Mouse (Mus musculus) neural tube, embryonic 11.5 days (tissue): Measurements from ENCODE around the gene Dtx3l. TPM values are rescaled to one million over a fixed set of nuclear protein-coding genes. Genes with fewer than 3 reads are reported as not detected.
"Not testable (repeated sequence)": the region's sequence is repeated elsewhere in the genome, so short reads cannot be mapped to it uniquely, and the experiment has no call there.

Experiments used
- ATAC-seq: fragments of 200-750 bp; cut with Nextera tagmentation; 2 replicates; pipeline ENCODE4 v1.8.0; 2017; ENCODE audit warnings: moderate number of reproducible peaks, mild to moderate bottlenecking, moderate TSS enrichment, moderate library complexity; ENCODE audit not compliant: insufficient read depth, low FRiP score, low TSS enrichment
- DNase-seq: peaks from one replicate; pipeline ENCODE4 v3.0.0-alpha.2; 2015; ENCODE audit warnings: low spot score
- H3K27ac ChIP-seq: fragments of 300-500 bp; sonication (generic); 2 replicates; pipeline ENCODE4 v1.5.1; 2014; ENCODE audit warnings: low read depth, mild to moderate bottlenecking, low read length
- H3K27me3 ChIP-seq: fragments of 300-500 bp; sonication (generic); 2 replicates; pipeline ENCODE4 v1.6.1; 2014; ENCODE audit warnings: mild to moderate bottlenecking, low read length, mixed read lengths; ENCODE audit not compliant: control insufficient read depth, insufficient read depth
- H3K36me3 ChIP-seq: fragments of 300-500 bp; sonication (generic); 2 replicates; pipeline ENCODE4 v1.6.1; 2014; ENCODE audit warnings: mild to moderate bottlenecking, low read length, moderate library complexity, mixed read lengths; ENCODE audit not compliant: control insufficient read depth, insufficient read depth
- H3K4me1 ChIP-seq: fragments of 300-500 bp; sonication (generic); 2 replicates; pipeline ENCODE4 v1.6.1; 2014; ENCODE audit warnings: low read length, mixed read lengths; ENCODE audit not compliant: control insufficient read depth, insufficient read depth
- H3K4me2 ChIP-seq: fragments of 300-500 bp; sonication (generic); 2 replicates; pipeline ENCODE4 v1.6.1; 2014; ENCODE audit warnings: low read depth, mild to moderate bottlenecking, moderate library complexity
- H3K4me3 ChIP-seq: fragments of 300-500 bp; sonication (generic); 2 replicates; pipeline ENCODE4 v1.5.1; 2014; ENCODE audit warnings: low read depth, low read length
- H3K9ac ChIP-seq: fragments of 300-500 bp; sonication (generic); 2 replicates; pipeline ENCODE4 v1.6.1; 2014; ENCODE audit warnings: mild to moderate bottlenecking, low read length
- H3K9me3 ChIP-seq: fragments of 300-500 bp; sonication (generic); 2 replicates; pipeline ENCODE4 v1.6.1; 2016; ENCODE audit warnings: low read length; ENCODE audit not compliant: control insufficient read depth
- WGBS: fragments of 180-500 bp; shearing (Covaris S2); extraction: QIAGEN DNeasy Blood & Tissue Kit; methylation state at CpG from one replicate; pipeline ENCODE4 v1.1.7; 2014; 5-methylcytosine and 5-hydroxymethylcytosine counted together
- polyA plus RNA-seq: library from polyadenylated mRNA; unstranded; fragments of >200 nt; fragmentation: Nextera tagmentation; extraction: Ambion mirVana; gene quantifications from 2 replicates; pipeline ENCODE4 v1.2.1, GENCODE M21; 2014

The Dtx3l gene
- polyA plus RNA-seq = 1.9 and 3.2 TPM in 2 replicates

DNA sequence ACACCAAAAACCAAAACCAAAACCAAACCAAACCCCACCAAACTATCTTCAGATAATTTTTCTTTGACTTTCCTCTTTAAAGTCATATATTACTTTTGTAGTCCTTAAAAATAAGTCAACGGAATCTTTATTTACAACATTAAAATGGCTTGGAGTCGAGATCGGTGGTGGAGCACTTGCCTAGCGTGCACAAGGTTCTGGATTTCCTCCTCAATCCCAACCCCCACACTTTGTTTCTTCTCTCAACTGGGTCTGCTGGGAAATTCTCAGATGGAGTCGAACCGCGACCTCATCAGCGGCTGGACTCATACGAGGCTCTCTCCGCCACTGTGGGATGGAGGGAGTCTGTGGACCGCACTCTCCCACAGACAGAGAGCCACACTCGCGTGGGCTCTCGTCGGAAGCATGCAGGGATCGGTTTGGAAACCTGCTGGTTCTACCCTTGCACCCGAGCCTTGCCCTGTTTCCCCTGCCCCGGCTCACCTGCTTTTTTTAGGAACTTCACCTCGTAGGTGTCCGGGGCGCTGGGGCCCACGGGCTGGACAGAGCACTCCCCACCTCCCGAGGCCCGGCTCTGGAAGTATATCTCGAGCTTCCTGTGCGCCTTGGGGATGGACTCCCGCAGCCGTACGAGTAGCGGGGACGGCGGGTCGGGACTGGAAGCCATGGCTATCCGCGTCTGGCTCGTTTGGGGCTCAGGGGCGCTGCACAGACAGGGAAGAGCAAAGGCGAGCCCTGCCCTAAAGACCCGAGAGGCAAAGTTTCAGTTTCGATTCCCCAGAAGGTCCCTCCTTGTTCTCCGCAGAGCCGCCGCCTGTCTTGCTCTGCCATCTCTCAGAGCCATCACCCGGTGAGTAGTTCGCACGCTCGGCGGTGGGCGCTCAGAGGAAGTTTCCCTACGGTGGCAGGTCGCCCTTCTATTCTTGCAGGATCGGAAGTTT is at the start of gene Dtx3l, which contains the start of gene Parp9:
Gene Dtx3l (minus strand): TSS at position 941 of the 941 bp plus-strand sequence.
Gene Parp9 (plus strand): TSS at position 260 of the 941 bp plus-strand sequence.
- peak within 1 kb of the TSS; percentile 91 for H3K4me2 ChIP-seq
- H3K27ac ChIP-seq = no peak within 1 kb of the TSS
- H3K4me3 ChIP-seq = peak within 1 kb of the TSS; percentile 54
- no peaks in the 10 kb centered on the region for H3K9me3 ChIP-seq
- DNase-seq = peak; percentile 65
- 1% methylated on average over 52 of the region's 52 CpGs for WGBS
- H3K27me3 ChIP-seq = peaks cover 2% of the 10 kb centered on the region; the same call in 1 of the 2 replicates
- peak within 1 kb of the TSS; percentile 72 for H3K9ac ChIP-seq
- H3K36me3 ChIP-seq = no peaks in the 10 kb centered on the region
- ATAC-seq = peak; percentile 71; the same call in 1 of the 2 replicates
- no peaks in the 10 kb centered on the region for H3K4me1 ChIP-seq

- Histone ChIP-seq H3K4me1 (no peaks in the 10 kb centered on the region), H3K27me3 (no peaks in the 10 kb centered on the region), H3K36me3 (no peaks in the 10 kb centered on the region), H3K9me3 (no peaks in the 10 kb centered on the region), H3K4me3 (no peak overlapping the region), H3K27ac (no peak overlapping the region), H3K9ac (no peak overlapping the region), H3K4me2 (no peak overlapping the region)
- WGBS = 90% methylated on average over 1 of the region's 1 CpGs
- ATAC-seq = no peak
- no peak for DNase-seq
Measured at GRCm38 (mm10) chr16:35987930-35988329, 49.0 kb upstream of the Dtx3l start.

GRCm38 (mm10) chr16:35984471-35984870 is 45.5 kb upstream of the Dtx3l start:
- 74% methylated on average over 3 of the region's 3 CpGs for WGBS
- no peaks in the 10 kb centered on the region for H3K27me3 ChIP-seq
- ATAC-seq (no peak), DNase-seq (no peak)
- H3K9ac ChIP-seq = no peak overlapping the region
- no peaks in the 10 kb centered on the region for H3K9me3 ChIP-seq
- no peak overlapping the region for H3K27ac ChIP-seq
- no peaks in the 10 kb centered on the region for H3K36me3 ChIP-seq
- peak overlapping the region; percentile 47 for H3K4me2 ChIP-seq
- no peaks in the 10 kb centered on the region for H3K4me1 ChIP-seq
- H3K4me3 ChIP-seq = peak overlapping the region; percentile 61

- H3K9ac ChIP-seq = peak overlapping the region; percentile 73
- H3K36me3 ChIP-seq = no peaks in the 10 kb centered on the region
- H3K4me1 ChIP-seq = no peaks in the 10 kb centered on the region
- peak overlapping the region; percentile 47 for H3K4me2 ChIP-seq
- peak overlapping the region; percentile 95 for H3K27ac ChIP-seq
- H3K27me3 ChIP-seq = no peaks in the 10 kb centered on the region
- peak; percentile 66 for DNase-seq
- H3K9me3 ChIP-seq = no peaks in the 10 kb centered on the region
- peak overlapping the region; percentile 61 for H3K4me3 ChIP-seq
- peak; percentile 83 for ATAC-seq
- under 1% methylated on average over 33 of the region's 86 CpGs for WGBS
Measured at GRCm38 (mm10) chr16:35983517-35984101, 44.7 kb upstream of the Dtx3l start.

DNA sequence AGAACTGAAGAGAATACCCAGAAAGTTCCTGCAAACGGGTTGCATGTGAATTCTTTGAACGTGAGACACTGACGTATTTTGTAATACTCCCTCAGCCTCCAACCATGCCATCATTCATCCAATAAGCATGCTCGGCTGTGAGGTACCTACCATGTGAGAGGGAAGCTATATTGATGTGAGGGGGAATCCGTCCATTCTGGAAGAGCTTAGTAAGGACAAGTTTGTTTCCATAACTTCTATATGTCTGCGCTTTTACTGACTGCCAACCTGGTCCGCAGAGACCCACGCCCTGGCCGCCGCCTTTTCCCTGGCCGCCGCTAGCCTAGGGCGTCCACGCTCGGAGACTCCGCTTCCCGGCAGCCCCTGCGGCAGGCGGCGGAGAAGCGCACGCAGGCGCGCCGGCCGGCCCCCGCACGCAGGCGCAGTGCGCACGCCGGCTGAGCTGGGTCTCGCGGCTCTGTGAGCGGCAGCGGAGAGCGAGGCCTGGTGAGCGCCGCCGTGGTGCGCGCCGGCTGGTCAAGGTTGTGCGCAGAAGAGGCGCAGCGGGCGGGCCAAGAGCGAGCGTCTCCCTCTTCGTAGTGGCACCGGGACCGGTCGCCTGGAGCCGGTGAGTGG is 44.1 kb upstream of the Dtx3l start:
- H3K4me3 ChIP-seq = peak overlapping the region; percentile 61
- peak overlapping the region; percentile 47 for H3K4me2 ChIP-seq
- H3K27ac ChIP-seq = peak overlapping the region; percentile 95
- no peaks in the 10 kb centered on the region for H3K4me1 ChIP-seq
- no peaks in the 10 kb centered on the region for H3K36me3 ChIP-seq
- ATAC-seq (peak; percentile 92), DNase-seq (peak; percentile 98)
- WGBS = under 1% methylated on average over 44 of the region's 54 CpGs
- peak overlapping the region; percentile 73 for H3K9ac ChIP-seq
- H3K27me3 ChIP-seq = no peaks in the 10 kb centered on the region
- no peaks in the 10 kb centered on the region for H3K9me3 ChIP-seq

DNA sequence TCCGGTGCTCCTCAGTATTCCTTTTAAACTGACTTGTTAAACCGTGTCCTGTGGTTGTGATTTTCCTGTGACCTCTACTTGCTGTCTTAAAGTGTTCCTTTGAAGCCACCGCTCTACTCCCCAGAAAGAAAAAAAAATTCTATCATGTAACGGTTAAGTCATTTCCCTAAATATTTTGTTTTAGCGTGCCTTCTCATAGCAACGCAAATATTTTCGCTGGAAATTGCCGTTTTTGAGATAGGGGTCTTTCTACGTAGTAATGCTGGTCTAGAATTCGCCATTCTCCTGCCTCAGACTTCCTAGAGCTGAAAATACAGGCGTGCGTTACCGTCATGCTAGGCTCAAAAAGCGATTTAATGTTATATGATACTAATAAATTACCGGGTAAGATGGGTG is 43.6 kb upstream of the Dtx3l start:
- Histone ChIP-seq H3K27ac (no peak overlapping the region), H3K9ac (peak overlapping the region; percentile 37), H3K4me2 (peak overlapping the region; percentile 47), H3K9me3 (no peaks in the 10 kb centered on the region), H3K4me1 (no peaks in the 10 kb centered on the region), H3K27me3 (no peaks in the 10 kb centered on the region), H3K36me3 (no peaks in the 10 kb centered on the region), H3K4me3 (peak overlapping the region; percentile 61)
- WGBS = 5% methylated on average over 15 of the region's 15 CpGs
- ATAC-seq = no peak
- DNase-seq = no peak

DNA sequence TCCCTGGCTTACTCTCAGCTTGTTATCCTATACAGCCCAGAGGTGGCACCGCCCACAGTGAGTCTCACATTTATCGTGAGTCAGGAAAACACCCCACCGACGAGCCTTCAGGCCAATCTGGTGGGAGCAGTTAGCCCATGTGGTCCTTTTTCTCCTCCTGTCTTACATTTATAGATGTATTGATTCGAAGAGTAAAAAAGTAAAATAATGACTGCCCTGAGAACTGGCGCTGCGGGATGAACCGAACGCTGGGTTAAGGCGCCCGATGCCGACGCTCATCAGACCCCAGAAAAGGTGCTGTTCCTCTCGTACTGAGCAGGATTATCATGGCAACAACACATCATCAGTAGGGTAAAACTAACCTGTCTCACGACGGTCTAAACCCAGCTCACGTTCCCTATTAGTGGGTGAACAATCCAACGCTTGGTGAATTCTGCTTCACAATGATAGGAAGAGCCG is 42.4 kb upstream of the Dtx3l start:
- Histone ChIP-seq H3K36me3 (no peaks in the 10 kb centered on the region), H3K4me1 (no peaks in the 10 kb centered on the region), H3K4me3 (no peak overlapping the region), H3K9ac (no peak overlapping the region), H3K27ac (no peak overlapping the region), H3K9me3 (no peaks in the 10 kb centered on the region), H3K4me2 (no peak overlapping the region), H3K27me3 (no peaks in the 10 kb centered on the region)
- ATAC-seq = peak; percentile 88; the same call in 1 of the 2 replicates
- 40% methylated on average over 19 of the region's 19 CpGs for WGBS
- peak; percentile 100 for DNase-seq

- not testable (repeated sequence) for H3K4me3 ChIP-seq, H3K27ac ChIP-seq, H3K36me3 ChIP-seq, H3K9ac ChIP-seq, H3K4me1 ChIP-seq, H3K27me3 ChIP-seq, H3K4me2 ChIP-seq, DNase-seq, H3K9me3 ChIP-seq, ATAC-seq
- 95% methylated on average over 1 of the region's 1 CpGs for WGBS
Measured at GRCm38 (mm10) chr16:35978450-35978849, 39.5 kb upstream of the Dtx3l start, which contains the start of gene Kpna1. Gene Kpna1 (plus strand): TSS chr16:35978750.
